Mouse (Mus musculus) lung, adult 2 months (tissue): Measurements from ENCODE around the gene Gm4881. TPM values are rescaled to one million over a fixed set of nuclear protein-coding genes. Genes with fewer than 3 reads are reported as not detected.

Experiments used
- DNase-seq: peaks from one replicate; pipeline ENCODE4 v3.0.0; 2022
- H3K4me1 ChIP-seq: fragments of 200-500 bp; 2 replicates; pipeline ENCODE4 v1.6.1; 2011; ENCODE audit warnings: low read length; ENCODE audit not compliant: control insufficient read depth, insufficient read depth
- H3K4me3 ChIP-seq: fragments of 200-500 bp; replicated peaks from 2 replicates; pipeline ENCODE3; 2011; ENCODE audit warnings: low read depth, mild to moderate bottlenecking, control low read depth, low read length; ENCODE audit errors: extremely low read depth
- CTCF ChIP-seq: fragments of 200-500 bp; IDR thresholded peaks from 2 replicates; pipeline ENCODE4 v1.5.1; 2011; ENCODE audit warnings: mild to moderate bottlenecking, low read length, control low read depth; ENCODE audit not compliant: insufficient read depth
- POLR2A ChIP-seq: fragments of 200-500 bp; IDR thresholded peaks from 2 replicates; pipeline ENCODE4 v1.6.1; 2011; ENCODE audit warnings: low read depth, mild to moderate bottlenecking, control low read depth, low read length, borderline replicate concordance; ENCODE audit errors: extremely low read depth
- WGBS: fragments of 180-500 bp; shearing (Covaris S2); methylation state at CpG from one replicate; pipeline ENCODE4 v1.1.7; 2018; 5-methylcytosine and 5-hydroxymethylcytosine counted together
- polyA plus RNA-seq: library from polyadenylated mRNA; depleted of rRNA; stranded (reverse); fragments of >200 nt; gene quantifications from 2 replicates; pipeline ENCODE4 v1.2.3, GENCODE M21; 2012; rRNA removed

Gene Gm4881
- polyA plus RNA-seq, 1 experiment = not detected

DNA sequence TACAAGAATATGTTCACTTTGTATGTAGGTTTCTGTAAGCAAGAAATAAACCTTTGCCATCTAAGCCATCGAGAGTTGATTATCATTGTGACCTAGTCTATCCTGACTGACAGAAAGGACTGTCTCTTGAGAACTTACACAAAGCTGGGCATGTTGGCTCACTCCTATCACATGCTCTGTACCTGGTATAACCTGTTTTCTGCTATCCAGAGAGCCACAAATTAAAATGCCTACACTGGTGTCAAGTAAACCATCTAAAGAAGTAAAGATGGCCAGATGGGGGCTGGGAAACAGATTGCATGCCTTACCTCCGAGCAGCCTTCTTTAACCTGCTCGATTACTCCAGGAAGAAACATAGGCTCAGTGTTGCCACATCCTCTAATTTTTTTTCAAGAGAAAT, 66.7 kb downstream of the Gm4881 start:
- Histone ChIP-seq H3K4me3 (no peak overlapping the region), H3K4me1 (no peaks in the 10 kb centered on the region)
- DNase-seq = no peak
- no peak for TF ChIP-seq POLR2A
- TF ChIP-seq CTCF = no peak
- WGBS = 57% methylated on average over 3 of the region's 3 CpGs

Other genes starting within 250 kb of the Gm4881 start
- gene BC049730, start 235.3 kb downstream of the Gm4881 start, polyA plus RNA-seq = not detected in 2 replicates
- gene Gm4763, start 217.6 kb downstream of the Gm4881 start, polyA plus RNA-seq = not detected in 2 replicates
- 2.8 and 5.2 TPM in 2 replicates for gene Cd177, start 184.2 kb downstream of the Gm4881 start, polyA plus RNA-seq
- 0.38 and 0.41 TPM in 2 replicates for gene Ceacam10, start 167.3 kb downstream of the Gm4881 start, polyA plus RNA-seq
- gene Gm9844, start 82.3 kb downstream of the Gm4881 start, polyA plus RNA-seq = 2.2 and 2.4 TPM in 2 replicates
- not detected in 2 replicates for gene Lypd4, start 74.6 kb downstream of the Gm4881 start, polyA plus RNA-seq
- not detected in 2 replicates for gene Dmrtc2, start 74.4 kb downstream of the Gm4881 start, polyA plus RNA-seq
- gene Rps19, start 60.1 kb downstream of the Gm4881 start, polyA plus RNA-seq = 429 and 452 TPM in 2 replicates
- 49.6 and 61.7 TPM in 2 replicates for gene Cd79a, start 47.1 kb downstream of the Gm4881 start, polyA plus RNA-seq
- gene Arhgef1, start 41.6 kb downstream of the Gm4881 start, polyA plus RNA-seq = 360 and 365 TPM in 2 replicates
- gene Rabac1, start 28.3 kb upstream of the Gm4881 start, polyA plus RNA-seq = 806 and 948 TPM in 2 replicates
- gene Atp1a3, start 61.5 kb upstream of the Gm4881 start, polyA plus RNA-seq = 4.8 and 7.1 TPM in 2 replicates
- 28.5 and 31.1 TPM in 2 replicates for gene Grik5, start 127.9 kb upstream of the Gm4881 start, polyA plus RNA-seq
- 46.8 and 48.4 TPM in 2 replicates for gene Zfp574, start 128.1 kb upstream of the Gm4881 start, polyA plus RNA-seq
- 6.0 and 6.1 TPM in 2 replicates for gene Pou2f2, start 235.2 kb upstream of the Gm4881 start, polyA plus RNA-seq